Mouse (Mus musculus) hindbrain, postnatal 0 days (tissue): Measurements from ENCODE around the gene Col12a1. TPM values are rescaled to one million over a fixed set of nuclear protein-coding genes. Genes with fewer than 3 reads are reported as not detected.
A peak's percentile ranks its signal among the peaks of the same experiment; 100 is the strongest.

ENCODE experiments used
- ATAC-seq: fragments of 200-750 bp; cut with Nextera tagmentation; 2 replicates; pipeline ENCODE4 v1.8.0; 2017; ENCODE audit warnings: mild to moderate bottlenecking, moderate TSS enrichment, moderate library complexity
- DNase-seq: peaks from one replicate; pipeline ENCODE4 v3.0.0-alpha.2; 2015; ENCODE audit warnings: low spot score
- H3K27ac ChIP-seq: fragments of 300-500 bp; sonication (generic); 2 replicates; pipeline ENCODE4 v1.5.1; 2014; ENCODE audit warnings: mild to moderate bottlenecking
- H3K27me3 ChIP-seq: fragments of 300-500 bp; sonication (generic); 2 replicates; pipeline ENCODE4 v1.6.1; 2014; ENCODE audit warnings: low read length, mixed read lengths; ENCODE audit not compliant: insufficient read depth
- H3K36me3 ChIP-seq: fragments of 300-500 bp; sonication (generic); 2 replicates; pipeline ENCODE4 v1.6.1; 2014; ENCODE audit warnings: low read length, mixed read lengths; ENCODE audit not compliant: insufficient read depth
- H3K4me1 ChIP-seq: fragments of 300-500 bp; sonication (generic); 2 replicates; pipeline ENCODE4 v1.6.1; 2014; ENCODE audit warnings: antibody characterized with exemption, low read length, mixed read lengths; ENCODE audit not compliant: insufficient read depth
- H3K4me2 ChIP-seq: fragments of 300-500 bp; sonication (generic); 2 replicates; pipeline ENCODE4 v1.6.1; 2014; ENCODE audit warnings: low read depth, mild to moderate bottlenecking, low read length, moderate library complexity, mixed read lengths
- H3K4me3 ChIP-seq: fragments of 300-500 bp; sonication (generic); 2 replicates; pipeline ENCODE4 v1.5.1; 2014; ENCODE audit warnings: low read length
- H3K9ac ChIP-seq: fragments of 300-500 bp; sonication (generic); replicated peaks from 2 replicates; pipeline ENCODE4 v1.6.1; 2014; ENCODE audit warnings: mild to moderate bottlenecking, low read length, moderate library complexity, mixed read lengths
- H3K9me3 ChIP-seq: fragments of 300-500 bp; sonication (generic); 2 replicates; pipeline ENCODE4 v1.6.1; 2016; ENCODE audit warnings: low read length, mixed read lengths
- CTCF ChIP-seq: IDR thresholded peaks from 2 replicates; pipeline ENCODE4 v1.5.1; 2016; ENCODE audit warnings: antibody characterized with exemption, control low read depth, low read depth
- WGBS: fragments of 180-500 bp; shearing (Covaris S2); extraction: QIAGEN DNeasy Blood & Tissue Kit; methylation state at CpG from one replicate; pipeline ENCODE4 v1.1.7; 2014; 5-methylcytosine and 5-hydroxymethylcytosine counted together
- polyA plus RNA-seq: library from polyadenylated mRNA; unstranded; fragments of >200 nt; fragmentation: Nextera tagmentation; extraction: Ambion mirVana; gene quantifications from 2 replicates; pipeline ENCODE4 v1.2.1, GENCODE M21; 2015
- total RNA-seq: library from RNA; depleted of rRNA; stranded (reverse); fragments of >200 nt; gene quantifications from 2 replicates; pipeline ENCODE4 v1.2.3, GENCODE M21; 2014

Col12a1 gene
- total and polyA plus RNA-seq, 2 experiments from 2014 or later, result 6.9 to 17.0 TPM

DNA sequence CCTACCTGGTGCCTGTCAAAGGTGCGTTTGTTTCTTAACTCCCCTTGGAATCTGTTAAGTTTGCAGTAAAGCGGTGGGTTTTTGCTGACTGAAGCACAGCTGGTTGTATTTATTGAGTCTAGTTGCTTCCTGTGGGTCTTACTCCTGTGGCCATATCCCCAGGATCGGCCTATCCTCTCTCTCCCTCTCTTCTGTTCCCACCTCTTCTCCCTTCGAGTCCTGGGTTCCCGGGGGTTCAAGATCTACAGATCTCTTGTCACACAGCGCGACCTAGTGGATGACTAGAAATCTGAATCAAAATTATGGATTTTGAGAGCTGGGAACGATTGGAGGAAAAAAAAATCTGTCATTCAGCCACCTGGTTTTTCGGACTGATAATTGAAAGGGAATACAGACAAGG, 2.4 kb upstream of the Col12a1 start:
- Histone ChIP-seq H3K27me3 (peaks cover 8% of the 10 kb centered on the region; the same call in 1 of the 2 replicates), H3K27ac (no peak overlapping the region), H3K9ac (no peak overlapping the region), H3K4me1 (peaks cover 8% of the 10 kb centered on the region; the same call in 1 of the 2 replicates), H3K4me3 (0 out of 2 replicates have a peak overlapping the region, but pooled peaks have one; percentile 4), H3K9me3 (no peaks in the 10 kb centered on the region), H3K36me3 (no peaks in the 10 kb centered on the region), H3K4me2 (peak overlapping the region; percentile 43)
- ATAC-seq, result peak; percentile 52; the same call in 1 of the 2 replicates
- DNase-seq, result peak; percentile 89
- TF ChIP-seq CTCF, result peak; percentile 81
- 8% methylated on average over 9 of the region's 9 CpGs for WGBS

DNA sequence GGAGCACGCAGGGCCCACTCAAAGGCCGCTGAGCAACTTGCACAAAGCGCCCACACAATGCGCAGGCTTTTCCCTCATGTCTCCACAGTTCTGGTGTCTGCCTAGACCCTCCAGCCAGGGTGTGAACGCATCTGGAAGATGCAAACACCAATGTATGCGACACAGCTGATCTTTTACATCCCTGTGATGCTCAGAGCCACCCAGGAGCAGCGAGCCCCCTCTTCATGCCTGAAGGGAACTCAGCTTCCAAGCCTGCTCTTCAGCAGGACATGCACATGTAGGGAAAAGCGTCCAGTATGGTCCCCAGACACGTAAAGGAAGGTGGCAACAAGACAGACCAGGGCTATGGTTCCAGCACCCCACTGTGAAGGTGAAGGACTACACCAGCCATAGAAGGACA, 1.5 kb upstream of the Col12a1 start:
- Histone ChIP-seq H3K36me3 (no peaks in the 10 kb centered on the region), H3K9me3 (no peaks in the 10 kb centered on the region), H3K27ac (no peak overlapping the region), H3K4me1 (peaks cover 8% of the 10 kb centered on the region; the same call in 1 of the 2 replicates), H3K4me2 (no peak overlapping the region), H3K4me3 (no peak overlapping the region), H3K9ac (no peak overlapping the region), H3K27me3 (peaks cover 8% of the 10 kb centered on the region; the same call in 1 of the 2 replicates)
- WGBS, result 34% methylated on average over 9 of the region's 9 CpGs
- ATAC-seq (no peak), DNase-seq (no peak)
- no peak for TF ChIP-seq CTCF

DNA sequence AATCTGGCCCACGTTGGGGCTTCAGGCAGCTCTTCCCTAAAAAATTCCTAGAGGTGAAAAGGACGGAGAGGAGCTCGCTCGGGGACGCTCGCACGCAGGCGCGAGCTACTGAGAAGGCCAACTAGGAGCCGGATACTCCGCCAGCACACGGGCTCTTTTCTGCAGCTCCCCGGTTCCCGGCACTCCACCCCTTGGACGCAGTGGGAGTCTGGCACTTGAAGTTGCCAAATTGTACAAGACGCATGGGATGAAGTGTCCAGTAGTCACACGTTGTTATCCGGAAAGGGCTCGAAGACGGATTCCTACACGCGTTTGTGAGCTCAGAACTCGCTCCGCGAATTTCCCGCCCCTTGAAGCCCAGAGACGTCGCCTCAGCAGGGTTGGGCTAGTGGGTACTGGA, 820 bp upstream of the Col12a1 start:
- Histone ChIP-seq H3K36me3 (no peaks in the 10 kb centered on the region), H3K4me3 (peak overlapping the region; percentile 48), H3K9ac (no peak overlapping the region), H3K9me3 (no peaks in the 10 kb centered on the region), H3K4me1 (peaks cover 10% of the 10 kb centered on the region), H3K4me2 (peak overlapping the region; percentile 86), H3K27me3 (peaks cover 8% of the 10 kb centered on the region; the same call in 1 of the 2 replicates), H3K27ac (no peak overlapping the region)
- no peak for ATAC-seq
- WGBS, result 2% methylated on average over 28 of the region's 28 CpGs
- TF ChIP-seq CTCF, result no peak
- DNase-seq, result peak; percentile 51

DNA sequence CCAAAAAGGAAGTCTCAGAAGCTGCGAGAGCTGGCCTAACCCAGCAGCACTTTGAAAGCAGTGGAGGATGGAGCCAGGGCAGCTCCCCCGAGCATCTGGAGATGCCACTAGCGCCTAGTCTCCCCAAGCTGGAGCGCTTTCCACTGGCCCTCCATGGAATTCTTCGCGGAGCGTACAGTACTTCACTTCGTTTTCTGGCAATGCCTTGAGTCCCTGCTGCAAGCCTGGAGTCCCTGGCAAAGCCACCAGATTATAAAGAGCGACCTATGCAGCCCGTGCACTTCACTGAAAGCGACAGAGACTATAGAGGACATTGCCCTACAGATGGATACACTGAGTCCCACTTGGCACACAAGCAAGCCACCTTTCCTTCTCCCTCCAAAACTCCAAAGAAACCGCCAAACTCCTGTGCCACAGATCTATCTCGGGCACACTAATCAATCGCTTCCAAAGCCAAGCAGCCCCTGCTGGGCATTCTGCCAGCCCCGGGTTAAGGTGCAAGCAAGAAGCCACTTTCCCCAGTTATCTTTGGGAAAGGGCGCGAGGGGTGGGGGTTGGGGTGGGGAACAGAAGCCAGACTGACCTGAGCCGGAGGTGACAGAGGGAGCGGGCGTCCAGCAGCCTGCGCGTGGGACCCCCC, 675 bp downstream of the Col12a1 start:
- DNase-seq, result peak; percentile 53
- Histone ChIP-seq H3K36me3 (no peaks in the 10 kb centered on the region), H3K4me1 (peaks cover 14% of the 10 kb centered on the region), H3K27me3 (peaks cover 8% of the 10 kb centered on the region; the same call in 1 of the 2 replicates), H3K9me3 (no peaks in the 10 kb centered on the region), H3K4me3 (peak overlapping the region; percentile 48), H3K4me2 (peak overlapping the region; percentile 86), H3K9ac (peak overlapping the region; percentile 43), H3K27ac (0 out of 2 replicates have a peak overlapping the region, but pooled peaks have one; percentile 17)
- 3% methylated on average over 22 of the region's 22 CpGs for WGBS
- no peak; the same call in 1 of the 2 replicates for TF ChIP-seq CTCF
- 0 out of 2 replicates have a peak, but pooled peaks have one; percentile 0 for ATAC-seq

DNA sequence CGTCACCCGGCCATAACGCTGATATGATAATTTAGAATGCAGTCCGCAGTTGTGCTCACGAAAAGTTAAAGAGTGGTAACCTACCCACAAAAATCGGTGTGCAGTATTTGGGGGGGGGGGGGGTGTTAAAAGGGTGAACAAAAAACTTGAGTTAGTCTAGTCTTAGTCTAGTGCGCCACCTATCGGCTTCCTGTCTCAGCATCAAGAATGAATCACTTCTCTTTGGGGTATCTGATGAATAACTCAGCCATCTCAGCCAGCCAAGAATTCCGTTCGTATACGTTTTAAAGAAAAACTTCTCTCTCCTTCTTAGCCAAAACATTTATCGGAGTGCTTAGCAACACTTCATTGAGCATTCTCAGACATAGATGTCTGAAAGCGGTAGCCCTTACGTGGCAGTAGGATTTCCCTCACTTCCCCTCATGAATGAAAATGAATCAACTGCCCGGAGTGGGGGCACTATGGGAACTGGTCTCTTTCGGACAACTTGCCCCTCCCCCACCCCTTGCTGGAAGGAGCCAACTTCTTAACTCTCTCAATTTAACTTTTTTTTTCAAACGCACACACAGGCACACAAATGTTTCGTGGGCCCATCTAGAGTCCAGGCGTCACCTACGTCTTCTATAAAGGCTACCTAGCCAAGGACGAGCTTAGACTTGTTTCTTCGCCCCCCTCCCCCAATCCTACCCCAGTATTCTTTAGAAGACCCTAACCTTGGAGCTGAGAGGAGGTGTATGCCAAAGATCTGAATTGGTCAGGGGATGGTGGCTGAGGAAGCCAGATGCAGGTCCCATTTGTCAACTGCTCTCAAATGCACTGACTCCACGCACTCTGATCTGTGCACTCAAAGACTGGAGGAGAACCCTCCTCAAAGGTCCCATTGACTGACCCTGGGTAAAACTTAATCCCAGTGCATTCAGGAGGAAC, 1.5 kb downstream of the Col12a1 start:
- H3K27ac ChIP-seq, result no peak overlapping the region
- peak; percentile 81 for TF ChIP-seq CTCF
- H3K9me3 ChIP-seq, result no peaks in the 10 kb centered on the region
- peaks cover 8% of the 10 kb centered on the region; the same call in 1 of the 2 replicates for H3K27me3 ChIP-seq
- H3K4me2 ChIP-seq, result peak overlapping the region; percentile 86
- H3K4me1 ChIP-seq, result peaks cover 14% of the 10 kb centered on the region
- H3K36me3 ChIP-seq, result no peaks in the 10 kb centered on the region
- H3K4me3 ChIP-seq, result peak overlapping the region; percentile 48
- DNase-seq, result peak; percentile 92
- 8% methylated on average over 23 of the region's 23 CpGs for WGBS
- ATAC-seq, result 0 out of 2 replicates have a peak, but pooled peaks have one; percentile 18
- peak overlapping the region; percentile 43; the same call in 1 of the 2 replicates for H3K9ac ChIP-seq

DNA sequence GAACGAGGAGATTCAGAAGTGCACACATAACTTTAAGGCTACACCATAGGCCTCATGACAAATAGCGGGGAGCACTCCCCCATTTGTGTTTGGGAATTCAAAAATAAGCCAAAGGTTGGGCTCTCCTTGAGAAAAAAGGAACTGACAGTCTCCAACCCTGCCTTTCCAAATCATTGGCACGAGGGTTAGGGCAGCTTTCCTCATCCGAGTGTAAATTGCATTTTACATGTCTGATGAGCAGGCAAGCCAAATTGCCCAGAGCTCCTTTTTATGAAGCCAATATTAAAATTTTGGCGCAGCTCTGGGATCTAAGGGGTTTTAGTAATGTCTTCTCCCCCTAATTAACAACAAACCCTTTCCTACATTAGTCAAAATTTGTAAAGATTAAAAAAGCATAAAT, 2.1 kb downstream of the Col12a1 start:
- no peaks in the 10 kb centered on the region for H3K9me3 ChIP-seq
- H3K36me3 ChIP-seq, result no peaks in the 10 kb centered on the region
- ATAC-seq (no peak), DNase-seq (peak; percentile 36)
- no peak overlapping the region for H3K9ac ChIP-seq
- no peak for TF ChIP-seq CTCF
- H3K4me2 ChIP-seq, result peak overlapping the region; percentile 86
- H3K27me3 ChIP-seq, result peaks cover 8% of the 10 kb centered on the region; the same call in 1 of the 2 replicates
- 24% methylated on average over 5 of the region's 5 CpGs for WGBS
- H3K27ac ChIP-seq, result no peak overlapping the region
- peak overlapping the region; percentile 48; the same call in 1 of the 2 replicates for H3K4me3 ChIP-seq
- peaks cover 14% of the 10 kb centered on the region for H3K4me1 ChIP-seq
